Mouse (Mus musculus): Measurements from ENCODE around the gene Ephb2.

- no peak for TF ChIP-seq HCFC1 (IDR thresholded peaks at IDR 0.05; ENCODE audit: borderline replicate concordance, insufficient read depth, low read length)
- TF ChIP-seq MAFK (IDR thresholded peaks at IDR 0.05; ENCODE audit: insufficient read depth, low read depth, low read length), result no peak
- TF ChIP-seq ZC3H11A (IDR thresholded peaks at IDR 0.05; ENCODE audit: borderline replicate concordance, low read depth, low read length), result no peak
Observed at GRCm38 (mm10) chr4:136793320-136793719, 42.5 kb downstream of the Ephb2 start.

All from ES-E14 (cell line).